Mouse (Mus musculus) ovary, postnatal 14 days (tissue): ENCODE results near the gene Mrfap1.
A peak's percentile ranks its signal among the peaks of the same experiment; 100 is the strongest.

Experiments
- DNase-seq: peaks from one replicate; pipeline ENCODE4 v3.0.0; 2022; ENCODE audit warnings: low spot score

The Mrfap1 gene

GRCm38 (mm10) chr5:36779512-36779911, 17.1 kb downstream of the Mrfap1 start:
- no peak for DNase-seq

- DNase-seq: no peak
These were observed 17.7 kb downstream of the Mrfap1 start for GRCm38 (mm10) chr5:36778901-36779300.

GRCm38 (mm10) chr5:36777186-36777585, 19.4 kb downstream of the Mrfap1 start:
- no peak for DNase-seq

GRCm38 (mm10) chr5:36776021-36776575, 20.5 kb downstream of the Mrfap1 start:
- no peak for DNase-seq

- DNase-seq: no peak
These were observed 21.3 kb downstream of the Mrfap1 start for GRCm38 (mm10) chr5:36775317-36775716.

GRCm38 (mm10) chr5:36772586-36772985, 24.0 kb downstream of the Mrfap1 start:
- no peak for DNase-seq

GRCm38 (mm10) chr5:36769603-36770002, 27.0 kb downstream of the Mrfap1 start:
- no peak for DNase-seq

GRCm38 (mm10) chr5:36766958-36767703, 29.4 kb downstream of the Mrfap1 start:
- DNase-seq: no peak

- DNase-seq: no peak
These were observed 36.7 kb downstream of the Mrfap1 start for GRCm38 (mm10) chr5:36759848-36760247.

- no peak for DNase-seq
These were observed 39.5 kb downstream of the Mrfap1 start for GRCm38 (mm10) chr5:36757033-36757432.

GRCm38 (mm10) chr5:36750119-36751078, 46.2 kb downstream of the Mrfap1 start:
- no peak for DNase-seq

- peak; percentile 88 for DNase-seq
These were observed 48.0 kb downstream of the Mrfap1 start, which contains the start of gene Bloc1s4 for GRCm38 (mm10) chr5:36748536-36749061. Bloc1s4 (minus strand) TSS chr5:36748650.

- no peak for DNase-seq
These were observed 48.6 kb downstream of the Mrfap1 start for GRCm38 (mm10) chr5:36747794-36748535.

- no peak for DNase-seq
These were observed 49.5 kb downstream of the Mrfap1 start for GRCm38 (mm10) chr5:36747071-36747470.
